Mouse (Mus musculus) CD4-positive, CD25-positive, alpha-beta regulatory T cell, adult 9 weeks (primary cell): Measurements from ENCODE around the gene Fignl2. TPM values are rescaled to one million over a fixed set of nuclear protein-coding genes. Genes with fewer than 3 reads are reported as not detected.

Experiments
- polyA plus RNA-seq: library from polyadenylated mRNA; unstranded; fragments of 100-300 nt; shearing (Covaris generic); gene quantifications from one replicate; pipeline ENCODE4 v1.2.1, GENCODE M21; 2017

The Fignl2 gene
- polyA plus RNA-seq: not detected

DNA sequence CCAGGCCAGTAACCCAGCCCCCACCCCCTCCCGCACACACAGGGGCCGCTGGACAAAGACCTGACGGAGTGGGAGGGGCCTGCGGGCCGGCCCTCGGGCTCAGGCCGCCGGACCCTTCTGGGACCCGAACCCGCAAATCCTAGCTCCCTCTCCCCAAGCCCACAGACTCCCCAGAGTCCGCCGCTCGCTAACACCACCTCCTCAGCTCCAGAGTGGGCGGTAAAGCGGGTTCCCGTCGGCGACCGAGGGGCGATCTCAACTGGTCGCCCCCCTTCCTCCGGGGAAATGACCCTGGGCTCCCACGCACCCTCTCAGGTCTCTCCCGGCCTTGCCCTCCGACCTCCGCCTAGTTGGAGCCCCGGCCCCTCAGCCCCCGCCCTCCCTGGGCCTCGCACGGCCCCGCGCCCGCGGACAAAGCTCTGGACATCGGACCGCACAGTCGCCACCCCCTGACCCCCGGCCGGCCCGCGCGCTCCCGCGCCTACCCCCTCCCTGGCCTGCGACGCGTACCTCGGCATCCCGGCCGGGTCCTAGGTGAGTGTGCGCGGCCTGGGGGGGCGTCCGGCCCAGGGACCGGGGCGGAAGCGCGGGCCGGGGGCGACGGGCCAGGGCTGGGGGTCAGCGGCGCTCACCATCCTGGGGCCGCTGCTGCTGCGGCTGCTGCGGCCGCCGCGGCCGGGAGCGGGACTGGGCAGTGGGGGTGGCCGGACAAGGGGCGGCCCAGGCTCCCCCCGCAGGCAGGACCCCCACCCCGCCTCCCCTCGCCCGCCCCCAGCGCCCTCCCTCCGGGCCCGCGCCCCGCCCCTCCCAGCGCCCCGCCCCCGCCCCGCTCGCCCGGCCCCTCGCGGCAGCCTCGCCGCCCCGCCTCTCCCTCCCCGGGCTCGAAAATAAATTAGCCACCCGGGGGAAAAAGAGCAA lies at the start of gene Fignl2:
Fignl2 (minus strand) TSS at position 755 of the 918 bp plus-strand sequence.

DNA sequence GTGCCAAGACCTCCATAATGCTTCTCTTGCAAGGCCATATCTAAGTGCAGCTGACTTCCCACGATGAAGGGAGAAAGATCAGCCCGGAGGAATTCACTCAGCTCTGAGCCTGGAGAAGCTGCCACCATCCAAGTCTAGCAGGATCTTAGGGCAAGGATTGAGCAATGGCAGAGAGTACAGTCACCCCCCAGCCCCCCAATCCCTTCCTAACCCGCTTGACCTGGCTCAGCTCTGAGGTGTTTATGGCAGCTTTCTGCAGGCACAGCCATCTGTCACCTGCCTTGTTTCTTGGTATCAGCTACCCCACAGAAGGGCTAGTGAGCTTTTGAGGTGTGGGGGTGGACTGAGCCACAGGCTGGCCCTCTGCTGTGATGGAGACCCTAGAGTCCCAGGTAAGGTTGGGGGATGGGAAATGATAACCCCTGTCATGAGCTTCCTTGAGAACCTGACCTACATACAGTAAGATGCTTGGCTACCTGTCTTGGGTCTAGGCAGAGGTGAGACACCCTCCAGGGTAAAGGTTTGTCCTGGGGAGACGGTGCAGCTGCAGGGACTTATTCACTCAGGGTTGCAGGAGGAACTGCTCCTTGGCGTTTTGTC lies 37.2 kb upstream of the Fignl2 start, which contains the start of gene Ankrd33:
Ankrd33 (plus strand) TSS at position 245 of the 600 bp plus-strand sequence.

DNA sequence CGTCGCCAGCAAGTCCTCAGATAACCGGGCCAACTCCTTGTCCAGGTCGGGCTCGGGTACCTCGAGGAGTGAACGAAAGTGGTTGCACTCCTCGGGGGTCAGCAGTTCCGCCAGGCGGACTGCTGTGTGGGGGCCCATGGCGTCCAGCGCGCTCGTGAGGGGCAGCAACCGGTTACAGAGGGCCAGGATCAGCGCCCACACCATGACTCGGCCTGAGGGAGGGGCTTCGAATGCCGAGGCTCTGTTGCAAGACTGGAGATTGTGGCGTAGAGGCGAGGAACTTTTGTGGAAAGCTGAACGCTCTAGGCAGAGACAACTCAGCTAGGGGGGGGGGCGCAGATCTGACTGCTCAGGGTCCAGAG lies 31.2 kb downstream of the Fignl2 start, which contains the start of gene Gm47841:
Gm47841 (minus strand) TSS at position 204 of the 362 bp plus-strand sequence.

Other genes starting within 250 kb of the Fignl2 start
- gene Scn8a, start 208.7 kb downstream of the Fignl2 start, polyA plus RNA-seq: not detected
- gene Gm47841, start 31.2 kb downstream of the Fignl2 start, polyA plus RNA-seq: not detected
- gene Ankrd33, start 37.2 kb upstream of the Fignl2 start, polyA plus RNA-seq: not detected
- 10.1 TPM for gene Acvrl1, start 50.0 kb upstream of the Fignl2 start, polyA plus RNA-seq
- gene Acvr1b, start 95.5 kb upstream of the Fignl2 start, polyA plus RNA-seq: 2.9 TPM
- gene Grasp, start 145.6 kb upstream of the Fignl2 start, polyA plus RNA-seq: 0.26 TPM
- gene Nr4a1, start 175.7 kb upstream of the Fignl2 start, polyA plus RNA-seq: 116 TPM
- 96.9 TPM for gene Atg101, start 205.7 kb upstream of the Fignl2 start, polyA plus RNA-seq
- 0.40 TPM for gene 6030408B16Rik, start 214.6 kb upstream of the Fignl2 start, polyA plus RNA-seq